Mouse (Mus musculus): ENCODE results near the gene Cyp17a1. TPM values are rescaled to one million over a fixed set of nuclear protein-coding genes. Genes with fewer than 3 reads are reported as not detected.

Gene Cyp17a1
- polyA plus RNA-seq, 1 experiment from 2014 or later, result 7.1 TPM

DNA sequence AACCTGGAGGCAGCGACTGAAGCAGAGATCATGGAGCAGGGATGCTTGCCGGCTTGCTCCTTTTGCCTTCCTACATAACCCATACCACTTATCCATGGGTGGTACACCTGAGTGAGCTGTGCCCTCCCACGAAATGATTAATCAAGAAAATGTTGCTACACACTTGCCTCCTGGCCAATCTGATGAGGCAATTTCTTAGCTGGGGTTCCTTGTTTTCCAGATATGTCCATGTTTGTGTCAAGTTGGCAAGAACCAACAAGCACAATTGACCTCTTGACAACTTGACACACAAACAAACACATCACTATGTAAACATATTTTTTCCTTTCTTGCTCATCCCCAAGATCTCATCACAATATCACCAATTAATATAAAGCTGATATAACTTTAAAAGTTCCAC, 2.7 kb upstream of the Cyp17a1 start:
- WGBS, result 51% methylated on average over 3 of the region's 3 CpGs
- no peak for ATAC-seq (ENCODE audit: low FRiP score, low TSS enrichment)
- H3K36me3 ChIP-seq (ENCODE audit: insufficient read depth, low read length), result no peaks in the 10 kb centered on the region

DNA sequence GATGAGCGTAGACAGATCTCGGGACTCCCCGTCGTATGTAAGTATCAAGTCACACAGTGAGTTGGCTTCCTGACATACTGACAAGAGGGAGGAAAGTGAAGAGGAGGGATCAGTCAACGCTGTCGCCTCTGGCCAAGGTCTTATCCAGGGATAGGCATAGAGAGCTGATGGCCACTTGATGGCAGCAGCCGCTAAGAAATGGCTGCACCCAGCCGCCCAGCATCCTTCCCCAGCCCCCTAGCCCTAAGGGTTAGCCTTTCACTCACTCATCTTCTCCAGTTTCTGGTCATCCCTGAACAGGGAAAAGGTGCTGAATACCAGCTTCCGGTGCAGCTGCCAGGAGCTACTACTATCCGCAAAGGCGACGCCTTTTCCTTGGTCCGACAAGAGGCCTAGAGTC, 2.3 kb downstream of the Cyp17a1 start:
- H3K27me3 ChIP-seq (ENCODE audit: insufficient read depth, low read length), result no peaks in the 10 kb centered on the region
- H3K4me1 ChIP-seq (ENCODE audit: insufficient read depth, low read length), result no peaks in the 10 kb centered on the region
- no peak overlapping the region for H3K9ac ChIP-seq (replicated peaks; ENCODE audit: low read length)
- 24% methylated on average over 13 of the region's 13 CpGs for WGBS
- no peak overlapping the region for H3K27ac ChIP-seq (ENCODE audit: low read length)
- no peaks in the 10 kb centered on the region for H3K36me3 ChIP-seq (ENCODE audit: insufficient read depth, low read length)
- no peak overlapping the region for H3K4me3 ChIP-seq (ENCODE audit: low read length)
- H3K9me3 ChIP-seq (ENCODE audit: low read length), result no peaks in the 10 kb centered on the region
- ATAC-seq (ENCODE audit: low FRiP score, low TSS enrichment), result peak; percentile 79; the same call in 1 of the 2 replicates
- no peak overlapping the region for H3K4me2 ChIP-seq (replicated peaks; ENCODE audit: low read depth, low read length)

More for the DNA sequence above, 2.7 kb upstream of the Cyp17a1 start:
- Histone ChIP-seq H3K27ac (ENCODE audit: low read length) (no peak overlapping the region), H3K4me1 (ENCODE audit: insufficient read depth, low read length) (no peaks in the 10 kb centered on the region), H3K4me2 (replicated peaks; ENCODE audit: low read depth, low read length) (no peak overlapping the region), H3K9ac (replicated peaks; ENCODE audit: low read length) (no peak overlapping the region), H3K9me3 (ENCODE audit: low read length) (no peaks in the 10 kb centered on the region), H3K27me3 (ENCODE audit: insufficient read depth, low read length) (no peaks in the 10 kb centered on the region), H3K4me3 (ENCODE audit: low read length) (no peak overlapping the region)

DNA sequence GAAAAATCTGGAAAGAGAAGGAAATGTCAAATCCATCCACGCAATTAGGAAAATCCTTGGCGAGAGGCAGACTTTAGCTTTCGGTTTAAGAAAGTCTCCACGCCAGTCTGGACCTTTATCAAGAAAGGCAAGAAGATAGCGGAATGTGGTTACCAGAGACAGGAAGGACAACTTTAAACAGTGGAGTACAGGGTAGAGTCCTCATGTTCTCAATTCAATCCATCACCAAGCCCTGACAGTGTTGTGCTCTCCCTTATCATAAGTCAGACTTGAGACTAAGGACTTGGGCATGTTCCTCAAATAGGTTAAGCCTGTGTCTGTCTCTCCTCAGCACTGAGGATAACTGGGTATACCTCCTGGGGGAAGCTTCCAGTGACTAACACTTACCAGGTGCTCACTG, 3.2 kb downstream of the Cyp17a1 start:
- Histone ChIP-seq H3K9me3 (ENCODE audit: low read length) (no peaks in the 10 kb centered on the region), H3K9ac (replicated peaks; ENCODE audit: low read length) (no peak overlapping the region), H3K27me3 (ENCODE audit: insufficient read depth, low read length) (no peaks in the 10 kb centered on the region), H3K4me1 (ENCODE audit: insufficient read depth, low read length) (no peaks in the 10 kb centered on the region), H3K4me3 (ENCODE audit: low read length) (no peak overlapping the region), H3K36me3 (ENCODE audit: insufficient read depth, low read length) (no peaks in the 10 kb centered on the region), H3K4me2 (replicated peaks; ENCODE audit: low read depth, low read length) (no peak overlapping the region), H3K27ac (ENCODE audit: low read length) (no peak overlapping the region)
- no peak for ATAC-seq (ENCODE audit: low FRiP score, low TSS enrichment)
- 91% methylated on average over 5 of the region's 5 CpGs for WGBS

DNA sequence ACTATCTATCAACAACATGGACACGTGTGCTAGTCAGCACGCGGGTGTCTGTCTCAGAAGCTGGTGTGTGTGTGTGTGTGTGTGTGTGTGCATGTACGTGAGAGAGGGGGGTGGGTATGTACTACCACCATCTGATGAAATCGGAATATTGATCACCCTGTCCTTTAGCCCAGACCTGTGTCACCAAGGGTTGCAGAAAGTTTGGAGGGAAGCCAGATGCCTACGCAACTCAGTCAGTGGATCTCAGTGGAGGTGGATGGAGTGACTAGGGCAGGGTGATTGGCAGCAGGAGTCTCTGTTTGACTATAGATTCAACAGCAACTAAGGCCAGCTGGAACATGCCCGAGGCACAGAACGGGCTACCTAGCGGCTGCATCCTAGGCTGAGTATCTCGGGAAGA, 4.7 kb downstream of the Cyp17a1 start:
- WGBS, result 85% methylated on average over 10 of the region's 10 CpGs
- Histone ChIP-seq H3K4me1 (ENCODE audit: insufficient read depth, low read length) (no peaks in the 10 kb centered on the region), H3K36me3 (ENCODE audit: insufficient read depth, low read length) (no peaks in the 10 kb centered on the region), H3K4me2 (replicated peaks; ENCODE audit: low read depth, low read length) (no peak overlapping the region), H3K4me3 (ENCODE audit: low read length) (no peak overlapping the region), H3K9ac (replicated peaks; ENCODE audit: low read length) (no peak overlapping the region), H3K9me3 (ENCODE audit: low read length) (no peaks in the 10 kb centered on the region), H3K27me3 (ENCODE audit: insufficient read depth, low read length) (no peaks in the 10 kb centered on the region), H3K27ac (ENCODE audit: low read length) (no peak overlapping the region)
- no peak for ATAC-seq (ENCODE audit: low FRiP score, low TSS enrichment)

DNA sequence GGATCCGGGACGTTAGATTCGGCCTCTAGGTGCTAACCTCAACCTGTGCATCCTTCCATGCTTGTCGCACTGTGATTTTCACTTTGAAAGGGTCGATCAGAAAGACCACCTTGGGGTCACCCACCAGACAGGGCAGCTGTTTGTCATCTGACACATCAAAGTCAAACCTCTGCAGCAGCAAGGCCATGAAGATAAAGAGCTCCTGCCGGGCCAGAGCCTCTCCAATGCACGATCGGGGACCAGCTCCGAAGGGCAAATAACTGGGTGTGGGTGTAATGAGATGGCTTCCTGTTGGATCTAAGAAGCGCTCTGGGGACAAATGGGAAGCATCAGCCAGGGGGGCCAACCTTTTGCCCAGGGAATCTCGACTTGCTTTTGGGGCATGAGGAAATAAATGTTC, 5.7 kb downstream of the Cyp17a1 start:
- no peak overlapping the region for H3K27ac ChIP-seq (ENCODE audit: low read length)
- no peak overlapping the region for H3K4me2 ChIP-seq (replicated peaks; ENCODE audit: low read depth, low read length)
- no peak overlapping the region for H3K4me3 ChIP-seq (ENCODE audit: low read length)
- H3K9ac ChIP-seq (replicated peaks; ENCODE audit: low read length), result no peak overlapping the region
- no peaks in the 10 kb centered on the region for H3K36me3 ChIP-seq (ENCODE audit: insufficient read depth, low read length)
- 45% methylated on average over 11 of the region's 11 CpGs for WGBS
- no peak for ATAC-seq (ENCODE audit: low FRiP score, low TSS enrichment)
- H3K4me1 ChIP-seq (ENCODE audit: insufficient read depth, low read length), result no peaks in the 10 kb centered on the region
- H3K27me3 ChIP-seq (ENCODE audit: insufficient read depth, low read length), result no peaks in the 10 kb centered on the region
- H3K9me3 ChIP-seq (ENCODE audit: low read length), result no peaks in the 10 kb centered on the region

DNA sequence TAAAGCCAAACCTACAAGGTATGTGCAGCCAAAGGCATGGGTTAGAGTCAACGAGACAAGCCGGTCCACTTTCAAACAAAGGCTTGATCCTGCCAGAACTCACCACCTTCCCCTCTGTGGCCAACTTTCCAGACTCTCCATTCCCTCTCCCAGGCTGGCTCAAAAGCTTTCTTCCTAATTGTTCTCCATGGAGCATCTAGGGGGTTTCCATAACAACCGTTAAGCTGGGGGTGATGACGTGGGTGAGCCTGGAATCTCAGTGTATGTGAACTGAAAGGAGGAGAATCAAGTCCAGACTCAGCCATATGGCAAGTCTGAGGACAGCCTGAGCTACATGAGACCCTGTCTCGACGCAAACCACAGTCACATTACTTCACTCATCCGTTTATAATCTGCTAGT, 7.5 kb downstream of the Cyp17a1 start:
- Histone ChIP-seq H3K36me3 (ENCODE audit: insufficient read depth, low read length) (no peaks in the 10 kb centered on the region), H3K9ac (replicated peaks; ENCODE audit: low read length) (no peak overlapping the region), H3K4me2 (replicated peaks; ENCODE audit: low read depth, low read length) (no peak overlapping the region), H3K4me3 (ENCODE audit: low read length) (no peak overlapping the region), H3K27me3 (ENCODE audit: insufficient read depth, low read length) (no peaks in the 10 kb centered on the region), H3K9me3 (ENCODE audit: low read length) (no peaks in the 10 kb centered on the region), H3K4me1 (ENCODE audit: insufficient read depth, low read length) (0 out of 2 replicates have a peak, but pooled peaks cover 4% of the 10 kb centered on the region), H3K27ac (ENCODE audit: low read length) (no peak overlapping the region)
- WGBS, result 65% methylated on average over 7 of the region's 7 CpGs
- ATAC-seq (ENCODE audit: low FRiP score, low TSS enrichment), result no peak

DNA sequence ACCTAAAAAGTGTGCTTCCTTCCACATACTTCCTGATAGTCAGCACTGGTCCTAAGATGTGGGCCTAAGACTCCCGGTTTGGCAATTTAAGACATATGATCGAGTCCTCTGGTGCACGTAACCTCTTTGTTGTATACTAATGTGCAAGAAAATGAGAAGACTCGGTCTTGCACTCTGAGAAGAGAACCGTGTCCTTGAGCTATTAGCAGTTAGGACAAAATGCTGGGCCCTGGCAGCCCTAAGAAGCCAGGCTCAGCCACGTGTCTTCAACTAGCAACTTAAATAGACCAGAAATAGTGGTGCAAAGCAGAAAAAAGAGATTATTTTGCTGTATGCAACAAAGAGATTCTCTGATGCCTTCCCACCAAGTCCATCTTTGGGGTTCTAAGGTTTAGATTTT, 10.2 kb downstream of the Cyp17a1 start:
- no peak for ATAC-seq (ENCODE audit: low FRiP score, low TSS enrichment)
- WGBS, result 71% methylated on average over 6 of the region's 6 CpGs
- Histone ChIP-seq H3K4me3 (ENCODE audit: low read length) (no peak overlapping the region), H3K36me3 (ENCODE audit: insufficient read depth, low read length) (no peaks in the 10 kb centered on the region), H3K4me2 (replicated peaks; ENCODE audit: low read depth, low read length) (no peak overlapping the region), H3K9ac (replicated peaks; ENCODE audit: low read length) (no peak overlapping the region), H3K27me3 (ENCODE audit: insufficient read depth, low read length) (no peaks in the 10 kb centered on the region), H3K9me3 (ENCODE audit: low read length) (no peaks in the 10 kb centered on the region), H3K4me1 (ENCODE audit: insufficient read depth, low read length) (0 out of 2 replicates have a peak, but pooled peaks cover 4% of the 10 kb centered on the region), H3K27ac (ENCODE audit: low read length) (no peak overlapping the region)

DNA sequence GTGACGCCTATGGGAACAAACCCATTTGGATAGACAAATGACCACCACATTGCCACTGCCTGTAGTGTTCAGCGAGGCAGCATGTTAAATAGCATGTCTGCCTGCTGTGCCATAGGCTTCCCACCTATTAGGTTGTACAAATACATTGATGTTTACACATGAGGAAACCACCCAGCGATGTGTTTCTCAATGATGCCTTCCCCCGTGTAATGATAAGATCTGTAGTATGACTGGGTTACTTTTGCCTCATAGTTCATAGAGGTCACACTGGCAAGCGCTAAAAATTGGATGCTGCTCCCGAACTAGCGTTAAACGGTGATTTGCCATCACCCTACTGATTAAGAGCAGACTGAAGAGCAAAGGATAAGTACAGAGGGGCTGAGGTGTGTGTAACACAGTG, 10.8 kb downstream of the Cyp17a1 start:
- H3K9ac ChIP-seq (replicated peaks; ENCODE audit: low read length), result no peak overlapping the region
- no peak overlapping the region for H3K27ac ChIP-seq (ENCODE audit: low read length)
- H3K9me3 ChIP-seq (ENCODE audit: low read length), result 0 out of 2 replicates have a peak, but pooled peaks cover 2% of the 10 kb centered on the region
- ATAC-seq (ENCODE audit: low FRiP score, low TSS enrichment), result no peak
- peaks cover 2% of the 10 kb centered on the region; the same call in 1 of the 2 replicates for H3K36me3 ChIP-seq (ENCODE audit: insufficient read depth, low read length)
- no peak overlapping the region for H3K4me2 ChIP-seq (replicated peaks; ENCODE audit: low read depth, low read length)
- H3K4me1 ChIP-seq (ENCODE audit: insufficient read depth, low read length), result 0 out of 2 replicates have a peak, but pooled peaks cover 4% of the 10 kb centered on the region
- H3K27me3 ChIP-seq (ENCODE audit: insufficient read depth, low read length), result no peaks in the 10 kb centered on the region
- no peak overlapping the region for H3K4me3 ChIP-seq (ENCODE audit: low read length)
- 71% methylated on average over 8 of the region's 8 CpGs for WGBS

DNA sequence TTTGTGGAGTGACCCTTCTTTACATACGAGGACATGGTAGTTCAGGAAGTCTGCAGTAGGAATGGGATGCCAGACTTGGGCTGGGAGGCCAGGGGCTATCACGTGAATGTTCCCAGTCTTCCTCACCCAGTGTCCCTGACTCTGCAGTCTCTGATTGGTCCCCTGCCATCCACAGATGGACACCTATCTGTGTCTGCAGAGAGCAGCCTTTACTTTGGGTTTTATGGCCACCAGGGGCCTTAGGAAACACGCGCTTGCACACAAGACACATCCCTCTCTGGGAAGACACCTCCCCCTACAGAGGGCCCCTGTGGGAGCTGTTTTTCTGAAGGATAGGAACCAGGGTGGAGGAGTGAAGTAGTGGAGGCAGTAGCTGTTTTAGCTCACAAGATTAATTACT, 11.5 kb downstream of the Cyp17a1 start:
- Histone ChIP-seq H3K4me2 (replicated peaks; ENCODE audit: low read depth, low read length) (no peak overlapping the region), H3K9me3 (ENCODE audit: low read length) (0 out of 2 replicates have a peak, but pooled peaks cover 2% of the 10 kb centered on the region), H3K9ac (replicated peaks; ENCODE audit: low read length) (no peak overlapping the region), H3K4me3 (ENCODE audit: low read length) (no peak overlapping the region), H3K36me3 (ENCODE audit: insufficient read depth, low read length) (peaks cover 9% of the 10 kb centered on the region; the same call in 1 of the 2 replicates), H3K27ac (ENCODE audit: low read length) (no peak overlapping the region), H3K27me3 (ENCODE audit: insufficient read depth, low read length) (no peaks in the 10 kb centered on the region), H3K4me1 (ENCODE audit: insufficient read depth, low read length) (0 out of 2 replicates have a peak, but pooled peaks cover 4% of the 10 kb centered on the region)
- 24% methylated on average over 4 of the region's 4 CpGs for WGBS
- ATAC-seq (ENCODE audit: low FRiP score, low TSS enrichment), result no peak

DNA sequence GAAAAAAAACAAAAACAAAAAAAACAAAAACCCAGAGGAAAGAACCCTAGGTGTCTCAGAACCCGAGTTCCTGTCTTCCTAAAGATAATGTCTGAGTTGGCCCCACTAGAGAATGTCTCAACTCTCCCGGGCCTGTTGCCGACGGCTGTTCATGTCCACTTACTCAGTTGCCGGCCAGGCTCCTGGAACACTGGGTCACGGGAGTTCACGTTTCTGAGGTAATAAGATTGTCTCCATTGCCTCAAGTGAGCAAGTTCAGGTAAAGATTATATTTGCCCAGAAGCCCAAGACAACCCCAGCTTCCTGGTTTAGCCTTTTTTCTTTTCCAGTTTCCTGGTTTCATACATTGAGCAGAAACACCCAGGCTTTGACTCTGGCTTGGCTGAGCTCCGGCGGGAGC, 14.1 kb downstream of the Cyp17a1 start:
- Histone ChIP-seq H3K4me3 (ENCODE audit: low read length) (no peak overlapping the region), H3K9me3 (ENCODE audit: low read length) (0 out of 2 replicates have a peak, but pooled peaks cover 2% of the 10 kb centered on the region), H3K36me3 (ENCODE audit: insufficient read depth, low read length) (peaks cover 35% of the 10 kb centered on the region), H3K4me1 (ENCODE audit: insufficient read depth, low read length) (0 out of 2 replicates have a peak, but pooled peaks cover 4% of the 10 kb centered on the region), H3K27me3 (ENCODE audit: insufficient read depth, low read length) (no peaks in the 10 kb centered on the region), H3K9ac (replicated peaks; ENCODE audit: low read length) (no peak overlapping the region), H3K27ac (ENCODE audit: low read length) (no peak overlapping the region), H3K4me2 (replicated peaks; ENCODE audit: low read depth, low read length) (no peak overlapping the region)
- 81% methylated on average over 9 of the region's 9 CpGs for WGBS
- ATAC-seq (ENCODE audit: low FRiP score, low TSS enrichment), result no peak
